Mouse (Mus musculus) bone marrow, adult 2 months (tissue): ENCODE data around the gene Racgap1. TPM values are rescaled to one million over a fixed set of nuclear protein-coding genes. Genes with fewer than 3 reads are reported as not detected.
A peak's percentile ranks its signal among the peaks of the same experiment; 100 is the strongest.

Source experiments
- H3K27ac ChIP-seq: fragments of 200-500 bp; 2 replicates; pipeline ENCODE4 v1.5.1; 2012; ENCODE audit warnings: low read depth, mild to moderate bottlenecking, control low read depth, inconsistent platforms, low read length; ENCODE audit not compliant: control insufficient read depth, poor library complexity, insufficient read depth
- H3K4me1 ChIP-seq: fragments of 200-500 bp; 2 replicates; pipeline ENCODE4 v1.6.1; 2011; ENCODE audit warnings: low read length; ENCODE audit not compliant: control insufficient read depth, insufficient read depth
- H3K4me3 ChIP-seq: fragments of 200-500 bp; replicated peaks from 2 replicates; pipeline ENCODE3; 2011; ENCODE audit warnings: mild to moderate bottlenecking, low read depth, low read length, control low read depth; ENCODE audit not compliant: control insufficient read depth
- CTCF ChIP-seq: fragments of 200-500 bp; IDR thresholded peaks from 2 replicates; pipeline ENCODE4 v1.5.1; 2011; ENCODE audit warnings: low read length, control low read depth; ENCODE audit not compliant: control insufficient read depth, insufficient read depth
- POLR2A ChIP-seq: fragments of 200-500 bp; IDR thresholded peaks from 2 replicates; pipeline ENCODE4 v1.6.1; 2011; ENCODE audit warnings: low read depth, mild to moderate bottlenecking, control low read depth, low read length, borderline replicate concordance; ENCODE audit not compliant: control insufficient read depth
- WGBS: fragments of 180-500 bp; shearing (Covaris S2); methylation state at CpG from one replicate; pipeline ENCODE4 v1.1.7; 2018; 5-methylcytosine and 5-hydroxymethylcytosine counted together
- polyA plus RNA-seq: library from polyadenylated mRNA; stranded (reverse); fragments of >200 nt; gene quantifications from 2 replicates; pipeline ENCODE4 v1.2.4, GENCODE M21; 2011; ENCODE audit warnings: low replicate concordance; ENCODE audit not compliant: missing spikeins, insufficient read depth, insufficient read length

The Racgap1 gene
- polyA plus RNA-seq, 1 experiment: 66.4 TPM

- no peaks in the 10 kb centered on the region for H3K4me1 ChIP-seq
- 83% methylated on average over 5 of the region's 5 CpGs for WGBS
- no peak overlapping the region for H3K27ac ChIP-seq
- TF ChIP-seq CTCF: no peak
- TF ChIP-seq POLR2A: no peak
- no peak overlapping the region for H3K4me3 ChIP-seq
Measured at GRCm38 (mm10) chr15:99684156-99684555, 32.7 kb upstream of the Racgap1 start.

DNA sequence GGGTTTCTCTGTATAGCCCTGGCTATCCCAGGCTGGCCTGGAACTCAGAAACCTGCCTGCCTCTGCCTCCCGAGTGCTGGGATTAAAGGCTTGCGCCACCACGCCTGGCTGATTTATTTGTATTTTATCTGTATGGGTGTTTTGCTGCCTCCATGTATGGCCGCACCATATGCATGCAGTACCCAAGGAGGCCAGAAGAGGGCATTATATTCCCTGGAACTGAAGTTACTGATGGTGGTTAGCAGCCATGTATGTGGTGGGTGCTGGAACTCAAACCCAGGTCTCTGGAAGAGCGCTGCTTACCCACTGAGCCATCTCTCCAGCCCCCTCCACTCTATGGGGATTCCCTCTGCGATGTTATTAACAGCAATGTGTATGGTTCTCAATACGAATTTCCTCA is 31.4 kb upstream of the Racgap1 start:
- Histone ChIP-seq H3K27ac (no peak overlapping the region), H3K4me1 (no peaks in the 10 kb centered on the region), H3K4me3 (no peak overlapping the region)
- peak; percentile 47; the same call in 1 of the 2 replicates for TF ChIP-seq CTCF
- no peak for TF ChIP-seq POLR2A
- 81% methylated on average over 7 of the region's 7 CpGs for WGBS

DNA sequence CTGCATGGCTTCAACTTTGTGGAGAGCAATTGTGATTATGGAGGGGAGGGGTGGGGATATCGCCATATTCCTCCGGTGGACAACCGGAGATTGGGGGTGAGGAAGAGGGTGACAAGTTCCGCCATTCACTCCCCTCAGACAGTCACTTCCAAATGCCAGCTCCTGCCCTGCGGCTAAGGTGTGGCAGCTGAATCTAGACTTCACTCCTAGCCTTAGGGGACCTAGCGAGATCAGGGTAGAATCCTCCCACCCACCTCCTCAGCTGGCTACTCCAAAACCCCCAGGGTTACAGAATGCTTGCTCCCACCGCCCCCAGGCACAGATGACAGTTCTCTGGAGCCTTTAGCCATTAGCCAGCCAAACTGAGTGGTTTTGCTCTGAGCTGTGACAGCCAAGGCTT is 27.6 kb upstream of the Racgap1 start:
- H3K4me1 ChIP-seq: no peaks in the 10 kb centered on the region
- H3K4me3 ChIP-seq: no peak overlapping the region
- WGBS: 72% methylated on average over 7 of the region's 7 CpGs
- TF ChIP-seq POLR2A (no peak), CTCF (no peak)
- no peak overlapping the region for H3K27ac ChIP-seq

DNA sequence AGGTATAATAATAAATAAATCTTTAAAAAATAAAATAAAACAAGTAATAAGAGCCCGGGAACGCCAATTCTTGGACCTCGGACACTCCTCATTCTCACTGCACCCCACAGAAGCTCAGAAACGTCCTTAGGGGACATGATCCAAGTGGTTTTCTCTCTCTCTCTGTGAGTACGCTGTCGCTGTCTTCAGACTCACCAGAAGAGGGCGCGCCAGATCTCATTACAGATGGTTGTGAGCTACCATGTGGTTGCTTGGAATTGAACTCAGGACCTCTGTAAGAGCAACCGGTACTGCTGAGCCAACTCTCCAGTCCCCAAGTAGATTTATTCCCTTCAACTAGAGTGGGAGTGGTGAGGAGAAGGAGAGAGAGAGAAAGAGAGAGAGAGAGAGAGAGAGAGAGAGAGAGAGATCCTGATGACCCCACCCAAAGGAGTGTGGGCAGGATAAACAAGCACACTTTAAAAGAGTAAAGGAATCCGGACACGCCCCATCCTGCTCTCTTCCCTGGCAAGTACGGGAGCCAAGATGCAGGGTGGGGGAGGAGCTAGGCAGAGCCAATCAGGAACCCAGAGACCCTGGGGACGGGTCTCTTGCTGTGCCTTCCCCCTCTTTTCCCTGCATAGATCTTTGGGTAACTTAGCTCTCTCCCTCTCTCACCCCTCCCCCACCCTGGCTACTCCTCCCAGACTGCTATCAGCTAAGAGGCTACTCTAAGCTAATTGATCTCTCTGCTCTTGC is 26.8 kb upstream of the Racgap1 start:
- Histone ChIP-seq H3K4me3 (no peak overlapping the region), H3K4me1 (no peaks in the 10 kb centered on the region), H3K27ac (no peak overlapping the region)
- TF ChIP-seq CTCF (peak; percentile 43), POLR2A (no peak)
- 24% methylated on average over 13 of the region's 13 CpGs for WGBS

DNA sequence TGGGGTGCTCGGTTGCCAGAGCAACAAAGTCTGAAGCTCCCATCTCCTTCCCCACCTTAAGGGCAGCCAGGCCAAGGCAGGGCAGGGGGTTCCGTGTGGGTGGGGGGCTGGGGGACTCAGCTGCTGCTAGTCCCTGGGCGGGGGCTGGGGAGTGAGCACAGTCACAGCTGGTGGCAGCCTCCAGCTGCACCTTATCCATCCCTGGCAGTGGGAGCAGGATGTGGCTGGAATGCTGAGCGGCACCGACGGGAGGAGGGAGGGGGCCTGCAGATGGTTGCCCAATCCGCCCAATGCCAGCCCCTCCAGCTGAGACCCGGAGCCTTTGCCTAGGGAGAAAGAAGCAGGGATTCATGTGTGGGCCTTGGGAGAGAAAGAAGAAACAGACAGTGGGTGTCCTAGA is 25.6 kb upstream of the Racgap1 start:
- TF ChIP-seq POLR2A (no peak), CTCF (no peak)
- 74% methylated on average over 8 of the region's 8 CpGs for WGBS

DNA sequence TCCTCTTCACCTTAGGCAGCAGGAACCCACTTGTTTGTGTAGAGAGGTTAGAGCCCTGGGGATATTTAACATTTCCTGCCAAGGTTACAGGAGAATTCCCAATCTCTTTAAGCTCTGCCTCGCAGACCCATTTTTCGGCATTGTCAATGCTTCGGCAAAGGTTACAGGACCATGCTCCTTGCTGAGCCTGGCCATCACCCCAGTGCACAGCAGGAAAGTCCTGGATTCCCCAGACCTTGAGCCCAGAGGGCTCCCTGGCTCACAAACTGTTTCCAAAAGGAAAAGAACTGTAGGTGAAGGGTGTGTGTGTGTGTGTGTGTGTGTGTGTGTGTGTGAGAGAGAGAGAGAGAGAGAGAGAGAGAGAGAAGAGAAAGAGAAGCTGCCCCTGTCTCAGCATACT is 23.4 kb upstream of the Racgap1 start:
- TF ChIP-seq CTCF (no peak), POLR2A (no peak)
- 65% methylated on average over 3 of the region's 3 CpGs for WGBS
- no peak overlapping the region for H3K27ac ChIP-seq
- H3K4me3 ChIP-seq: no peak overlapping the region
- H3K4me1 ChIP-seq: no peaks in the 10 kb centered on the region

More for the DNA sequence above, 25.6 kb upstream of the Racgap1 start:
- H3K27ac ChIP-seq: no peak overlapping the region
- no peaks in the 10 kb centered on the region for H3K4me1 ChIP-seq
- H3K4me3 ChIP-seq: no peak overlapping the region

GRCm38 (mm10) chr15:99671783-99672182 is 20.3 kb upstream of the Racgap1 start:
- TF ChIP-seq POLR2A (no peak), CTCF (no peak)
- no peak overlapping the region for H3K4me3 ChIP-seq
- H3K4me1 ChIP-seq: no peaks in the 10 kb centered on the region
- 37% methylated on average over 14 of the region's 14 CpGs for WGBS
- no peak overlapping the region for H3K27ac ChIP-seq

- Histone ChIP-seq H3K4me1 (no peaks in the 10 kb centered on the region), H3K27ac (no peak overlapping the region), H3K4me3 (no peak overlapping the region)
- TF ChIP-seq POLR2A (no peak), CTCF (no peak)
- 11% methylated on average over 14 of the region's 17 CpGs for WGBS
Measured at GRCm38 (mm10) chr15:99670964-99671670, 19.7 kb upstream of the Racgap1 start.
